Mouse (Mus musculus) embryonic facial prominence, embryonic 11.5 days (tissue): ENCODE measurements around the gene Idua. TPM values are rescaled to one million over a fixed set of nuclear protein-coding genes. Genes with fewer than 3 reads are reported as not detected.

Experiments used
- ATAC-seq: fragments of 200-750 bp; cut with Nextera tagmentation; replicated peaks from 2 replicates; pipeline ENCODE4 v1.8.0; 2017; ENCODE audit warnings: low read depth; ENCODE audit not compliant: insufficient number of reproducible peaks, low FRiP score, low TSS enrichment
- DNase-seq: peaks from one replicate; pipeline ENCODE4 v3.0.0-alpha.2; 2015; ENCODE audit warnings: low spot score
- H3K27ac ChIP-seq: fragments of 300-500 bp; sonication (generic); replicated peaks from 2 replicates; pipeline ENCODE4 v1.5.1; 2014; ENCODE audit warnings: mild to moderate bottlenecking, low read depth, low read length, control low read depth
- H3K27me3 ChIP-seq: fragments of 300-500 bp; sonication (generic); 2 replicates; pipeline ENCODE4 v1.6.1; 2014; ENCODE audit warnings: mild to moderate bottlenecking, low read length, moderate library complexity, mixed read lengths; ENCODE audit not compliant: control insufficient read depth, insufficient read depth
- H3K36me3 ChIP-seq: fragments of 300-500 bp; sonication (generic); replicated peaks from 2 replicates; pipeline ENCODE4 v1.6.1; 2014; ENCODE audit warnings: low read depth, mild to moderate bottlenecking, low read length, moderate library complexity, mixed read lengths; ENCODE audit not compliant: control insufficient read depth, insufficient read depth
- H3K4me1 ChIP-seq: fragments of 300-500 bp; sonication (generic); 2 replicates; pipeline ENCODE4 v1.6.1; 2014; ENCODE audit warnings: low read length, mixed read lengths; ENCODE audit not compliant: control insufficient read depth, insufficient read depth
- H3K4me2 ChIP-seq: fragments of 300-500 bp; sonication (generic); 2 replicates; pipeline ENCODE4 v1.6.1; 2014; ENCODE audit warnings: low read depth, mild to moderate bottlenecking, control low read depth, low read length, moderate library complexity
- H3K4me3 ChIP-seq: fragments of 300-500 bp; sonication (generic); 2 replicates; pipeline ENCODE4 v1.5.1; 2014; ENCODE audit warnings: low read depth, low read length, control low read depth
- H3K9ac ChIP-seq: fragments of 300-500 bp; sonication (generic); replicated peaks from 2 replicates; pipeline ENCODE4 v1.6.1; 2014; ENCODE audit warnings: mild to moderate bottlenecking, control low read depth, low read length
- H3K9me3 ChIP-seq: fragments of 300-500 bp; sonication (generic); replicated peaks from 2 replicates; pipeline ENCODE4 v1.6.1; 2016; ENCODE audit warnings: mild to moderate bottlenecking, low read length, inconsistent platforms, mixed read lengths; ENCODE audit not compliant: control insufficient read depth
- WGBS: fragments of 180-500 bp; shearing (Covaris S2); extraction: QIAGEN DNeasy Blood & Tissue Kit; methylation state at CpG from one replicate; pipeline ENCODE4 v1.1.7; 2014; 5-methylcytosine and 5-hydroxymethylcytosine counted together
- polyA plus RNA-seq: library from polyadenylated mRNA; unstranded; fragments of >200 nt; fragmentation: Nextera tagmentation; extraction: Ambion mirVana; gene quantifications from 2 replicates; pipeline ENCODE4 v1.2.1, GENCODE M21; 2014

Gene Idua
- polyA plus RNA-seq, 1 experiment from 2014 or later: 9.6 TPM

DNA sequence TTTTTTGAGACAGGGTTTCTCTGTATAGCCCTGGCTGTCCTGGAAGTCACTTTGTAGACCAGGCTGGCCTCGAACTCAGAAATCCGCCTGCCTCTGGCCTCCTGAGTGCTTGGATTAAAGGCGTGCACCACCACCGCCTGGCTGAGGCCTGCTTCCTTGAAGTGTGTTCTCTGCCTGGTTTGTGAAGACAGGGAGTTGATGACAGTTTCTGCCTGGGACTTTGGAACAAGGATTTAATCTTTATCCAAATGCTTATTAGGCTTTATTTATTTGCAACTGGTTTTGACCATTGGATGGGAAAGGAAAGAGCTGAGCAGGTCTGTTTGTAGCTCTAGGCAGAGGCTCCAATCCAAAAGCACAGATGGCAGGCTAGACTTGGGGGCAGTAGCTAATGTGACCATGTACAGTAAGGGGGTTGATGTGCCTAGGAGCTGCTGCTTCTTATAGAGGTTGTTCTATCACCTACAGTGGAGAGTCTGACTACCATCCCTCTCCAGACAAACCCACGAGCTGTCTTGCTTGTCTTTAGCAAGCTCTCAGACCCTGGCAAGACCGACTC lies 18.2 kb downstream of the Idua start:
- Histone ChIP-seq H3K4me2 (no peak overlapping the region), H3K4me3 (no peak overlapping the region), H3K36me3 (no peaks in the 10 kb centered on the region), H3K9ac (no peak overlapping the region), H3K9me3 (no peaks in the 10 kb centered on the region), H3K27me3 (no peaks in the 10 kb centered on the region), H3K4me1 (peaks cover 2% of the 10 kb centered on the region; the same call in 1 of the 2 replicates), H3K27ac (no peak overlapping the region)
- no peak for DNase-seq
- WGBS: 79% methylated on average over 6 of the region's 6 CpGs
- ATAC-seq: no peak

- Histone ChIP-seq H3K36me3 (no peaks in the 10 kb centered on the region), H3K4me2 (no peak overlapping the region), H3K27ac (no peak overlapping the region), H3K4me1 (peaks cover 2% of the 10 kb centered on the region; the same call in 1 of the 2 replicates), H3K9me3 (no peaks in the 10 kb centered on the region), H3K27me3 (no peaks in the 10 kb centered on the region), H3K9ac (no peak overlapping the region), H3K4me3 (no peak overlapping the region)
- ATAC-seq: no peak
- no peak for DNase-seq
- 57% methylated on average over 3 of the region's 3 CpGs for WGBS
Measured at GRCm38 (mm10) chr5:108679909-108680308, 19.8 kb downstream of the Idua start.

DNA sequence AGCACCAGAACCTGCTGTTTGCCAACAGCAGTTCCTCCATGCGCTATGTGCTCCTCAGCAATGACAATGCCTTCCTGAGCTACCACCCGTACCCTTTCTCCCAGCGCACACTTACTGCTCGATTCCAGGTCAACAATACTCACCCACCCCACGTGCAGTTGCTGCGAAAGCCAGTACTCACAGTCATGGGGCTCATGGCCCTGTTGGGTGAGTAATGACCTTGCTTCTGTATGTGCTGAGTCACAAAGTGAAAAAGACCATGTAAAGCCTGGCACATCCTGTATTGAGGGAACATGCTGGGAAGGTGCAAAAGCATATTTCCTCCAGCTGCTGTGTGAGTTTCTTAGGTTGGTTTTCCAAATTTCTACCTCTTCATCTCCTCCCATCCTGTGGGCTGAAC lies 20.7 kb downstream of the Idua start:
- ATAC-seq (no peak), DNase-seq (no peak)
- Histone ChIP-seq H3K9me3 (no peaks in the 10 kb centered on the region), H3K27ac (no peak overlapping the region), H3K9ac (no peak overlapping the region), H3K36me3 (no peaks in the 10 kb centered on the region), H3K4me1 (peaks cover 2% of the 10 kb centered on the region; the same call in 1 of the 2 replicates), H3K4me3 (no peak overlapping the region), H3K4me2 (no peak overlapping the region), H3K27me3 (no peaks in the 10 kb centered on the region)
- WGBS: 93% methylated on average over 6 of the region's 6 CpGs

DNA sequence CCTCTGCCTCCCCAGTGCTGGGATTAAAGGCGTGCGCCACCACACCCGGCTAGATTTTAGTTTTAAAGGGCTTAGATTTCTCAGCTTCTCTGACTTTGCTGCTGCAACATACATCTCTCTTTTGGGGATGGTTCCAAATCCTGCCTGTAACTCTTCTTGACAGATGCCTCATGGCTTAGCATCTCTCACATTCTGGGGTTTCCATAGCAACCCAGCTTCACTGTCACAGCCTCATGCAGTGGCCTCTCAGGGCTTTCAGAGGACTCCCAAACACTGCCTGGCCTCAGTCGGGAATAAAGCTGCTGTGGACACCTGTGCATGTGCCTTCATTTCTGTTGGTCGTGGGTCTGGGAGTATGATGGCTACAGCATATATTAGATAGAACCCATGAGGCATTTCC lies 29.0 kb downstream of the Idua start:
- WGBS: 80% methylated on average over 5 of the region's 5 CpGs
- no peak overlapping the region for H3K4me2 ChIP-seq
- no peak overlapping the region for H3K9ac ChIP-seq
- no peaks in the 10 kb centered on the region for H3K9me3 ChIP-seq
- no peak overlapping the region for H3K4me3 ChIP-seq
- H3K4me1 ChIP-seq: no peaks in the 10 kb centered on the region
- no peaks in the 10 kb centered on the region for H3K27me3 ChIP-seq
- no peaks in the 10 kb centered on the region for H3K36me3 ChIP-seq
- ATAC-seq (no peak), DNase-seq (no peak)
- no peak overlapping the region for H3K27ac ChIP-seq

DNA sequence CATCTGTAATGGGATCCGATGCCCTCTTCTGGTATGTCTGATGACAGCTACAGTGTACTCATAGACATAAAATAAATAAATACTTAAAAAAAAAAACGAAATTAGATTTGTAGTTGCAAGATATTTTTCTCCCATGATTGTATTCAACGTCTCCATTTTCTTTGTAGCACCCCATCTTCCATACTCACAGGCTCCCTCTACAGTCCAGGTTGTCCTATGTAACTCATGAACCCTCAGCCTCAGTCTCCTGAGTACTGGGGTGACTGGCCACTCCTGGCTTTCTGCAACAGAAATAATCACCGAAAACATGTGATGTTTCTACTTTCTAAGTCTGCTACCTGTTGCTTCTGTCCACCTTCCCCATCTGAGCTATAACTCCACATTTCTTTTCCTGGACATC lies 31.0 kb downstream of the Idua start:
- H3K4me1 ChIP-seq: no peaks in the 10 kb centered on the region
- no peak for DNase-seq
- H3K9ac ChIP-seq: no peak overlapping the region
- no peaks in the 10 kb centered on the region; the same call in 1 of the 2 replicates for H3K27me3 ChIP-seq
- no peak overlapping the region for H3K4me3 ChIP-seq
- no peak for ATAC-seq
- no peak overlapping the region for H3K27ac ChIP-seq
- 72% methylated on average over 4 of the region's 4 CpGs for WGBS
- no peak overlapping the region for H3K4me2 ChIP-seq
- H3K36me3 ChIP-seq: no peaks in the 10 kb centered on the region
- no peaks in the 10 kb centered on the region for H3K9me3 ChIP-seq

- H3K4me3 ChIP-seq: peak within 1 kb of the TSS; percentile 91
- 4% methylated on average over 17 of the region's 18 CpGs for WGBS
- no peaks in the 10 kb centered on the region; the same call in 1 of the 2 replicates for H3K4me1 ChIP-seq
- H3K9me3 ChIP-seq: no peaks in the 10 kb centered on the region
- peak; percentile 67 for DNase-seq
- H3K36me3 ChIP-seq: no peaks in the 10 kb centered on the region
- peak within 1 kb of the TSS; percentile 18; the same call in 1 of the 2 replicates for H3K9ac ChIP-seq
- H3K27me3 ChIP-seq: no peaks in the 10 kb centered on the region; the same call in 1 of the 2 replicates
- no peak within 1 kb of the TSS for H3K27ac ChIP-seq
- ATAC-seq: no peak
- H3K4me2 ChIP-seq: peak within 1 kb of the TSS; percentile 75
Measured at GRCm38 (mm10) chr5:108692271-108692670, 32.1 kb downstream of the Idua start, which contains the start of gene Fgfrl1. Gene Fgfrl1 (plus strand): TSS chr5:108692382.

DNA sequence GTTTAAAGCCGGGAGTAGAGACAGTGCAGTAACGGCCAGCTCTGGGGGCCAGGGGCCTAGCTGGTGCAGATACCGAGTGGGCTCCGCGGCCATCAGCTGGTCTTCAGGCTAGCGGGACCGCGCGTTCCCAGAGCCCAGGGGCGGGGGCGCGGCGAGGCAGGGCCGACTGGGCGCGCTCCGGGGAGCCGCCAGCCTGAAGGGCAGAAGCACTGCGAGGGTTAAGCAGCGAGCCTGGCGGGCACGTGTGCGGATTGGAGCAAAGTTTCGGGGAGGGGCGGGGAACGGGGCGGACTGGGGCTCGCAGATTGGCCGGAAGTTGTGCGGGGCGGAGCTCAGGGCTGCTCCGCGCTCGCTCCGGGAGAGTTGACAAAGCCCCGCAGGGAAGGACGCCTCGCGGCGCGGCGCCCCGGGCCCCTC lies 33.7 kb downstream of the Idua start:
- Histone ChIP-seq H3K27ac (peak overlapping the region; percentile 62), H3K4me3 (peak overlapping the region; percentile 91), H3K36me3 (no peaks in the 10 kb centered on the region), H3K4me2 (peak overlapping the region; percentile 75), H3K27me3 (no peaks in the 10 kb centered on the region; the same call in 1 of the 2 replicates), H3K9ac (peak overlapping the region; percentile 87), H3K9me3 (no peaks in the 10 kb centered on the region), H3K4me1 (no peaks in the 10 kb centered on the region; the same call in none of the 2 replicates)
- ATAC-seq (peak; percentile 92), DNase-seq (peak; percentile 96)
- WGBS: under 1% methylated on average over 22 of the region's 43 CpGs

- H3K4me2 ChIP-seq: peak overlapping the region; percentile 75
- H3K36me3 ChIP-seq: no peaks in the 10 kb centered on the region
- DNase-seq (peak; percentile 51), ATAC-seq (peak; percentile 54)
- no peaks in the 10 kb centered on the region for H3K9me3 ChIP-seq
- H3K27ac ChIP-seq: peak overlapping the region; percentile 62
- WGBS: under 1% methylated on average over 70 of the region's 99 CpGs
- H3K9ac ChIP-seq: peak overlapping the region; percentile 87
- no peaks in the 10 kb centered on the region; the same call in 1 of the 2 replicates for H3K27me3 ChIP-seq
- H3K4me1 ChIP-seq: no peaks in the 10 kb centered on the region; the same call in none of the 2 replicates
- peak overlapping the region; percentile 91 for H3K4me3 ChIP-seq
Measured at GRCm38 (mm10) chr5:108694352-108695261, 34.5 kb downstream of the Idua start.
